Mouse (Mus musculus): Measurements from ENCODE around the gene Gusb. TPM values are rescaled to one million over a fixed set of nuclear protein-coding genes. Genes with fewer than 3 reads are reported as not detected.

Gusb gene
- polyA plus RNA-seq (2015; fragmentation: Illumina TruSeq; extraction: RNeasy Lipid Tissue Mini Kit (QIAGEN cat#74804); ENCODE audit: insufficient read depth, low replicate concordance), result 91.2 TPM

DNA sequence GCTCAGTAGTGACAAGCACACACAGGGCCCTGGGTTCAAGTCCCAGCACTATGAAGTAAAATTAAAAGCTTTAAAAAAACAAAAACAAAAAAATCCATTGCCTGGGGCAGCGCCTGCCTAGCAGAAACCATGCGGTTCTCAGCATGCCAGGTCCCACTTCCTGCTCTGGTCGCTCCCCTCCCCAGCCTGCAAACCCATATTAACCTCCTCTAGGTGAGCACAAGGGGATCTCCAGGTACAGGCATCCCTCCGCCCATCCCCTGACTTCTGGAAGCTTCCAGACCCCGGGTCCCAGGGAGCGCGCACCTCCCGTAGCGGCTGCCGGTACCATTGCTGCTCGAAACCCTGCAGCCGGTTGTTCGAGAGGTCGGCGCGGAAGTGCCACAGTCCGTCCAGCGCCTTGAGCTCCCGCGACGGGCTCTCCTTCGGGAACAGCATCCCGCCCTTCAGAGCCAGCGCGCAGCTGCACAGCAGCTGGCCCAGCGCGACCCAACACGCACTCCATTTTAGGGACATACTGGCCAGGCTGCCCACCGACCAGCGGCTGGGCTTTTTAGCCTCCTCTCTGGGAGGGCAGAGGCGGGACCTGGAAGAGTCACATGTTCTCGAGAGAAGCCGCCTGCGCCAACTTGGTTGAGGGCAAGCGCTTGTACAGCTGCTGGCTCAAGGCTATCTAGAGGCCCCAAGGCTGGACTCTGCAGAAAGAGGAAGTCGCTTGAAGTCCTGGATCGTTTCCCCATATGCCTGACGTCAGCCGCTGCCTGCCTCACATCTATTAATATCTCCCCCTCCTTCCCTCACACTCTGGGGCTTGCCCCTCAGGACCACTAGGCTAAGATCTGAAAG lies at the start of gene Gusb:
Gene Gusb, minus strand, starts transcription at position 749 of the 846 bp plus-strand sequence.

GRCm38 (mm10) chr5:130029142-130029897 lies 26.5 kb upstream of the Gusb start, which contains the start of the genes Asl and Crcp:
TSS of gene Asl (minus strand) at chr5:130029247.
TSS of gene Crcp (plus strand) at chr5:130029290.

GRCm38 (mm10) chr5:129941495-129942045 lies 61.3 kb downstream of the Gusb start, which contains the start of gene Vkorc1l1:
TSS of gene Vkorc1l1 (plus strand) at chr5:129941970.

Other genes starting within 250 kb of the Gusb start
- gene Psph, start 215.6 kb downstream of the Gusb start, polyA plus RNA-seq (2015; fragmentation: Illumina TruSeq; extraction: RNeasy Lipid Tissue Mini Kit (QIAGEN cat#74804); ENCODE audit: insufficient read depth, low replicate concordance), result 10.8 TPM
- gene Sumf2, start 156.1 kb downstream of the Gusb start, polyA plus RNA-seq (2015; fragmentation: Illumina TruSeq; extraction: RNeasy Lipid Tissue Mini Kit (QIAGEN cat#74804); ENCODE audit: insufficient read depth, low replicate concordance), result 8.8 TPM
- gene Chchd2, start 115.6 kb downstream of the Gusb start, polyA plus RNA-seq (2015; fragmentation: Illumina TruSeq; extraction: RNeasy Lipid Tissue Mini Kit (QIAGEN cat#74804); ENCODE audit: insufficient read depth, low replicate concordance), result 196 TPM
- gene Zbed5, start 107.3 kb downstream of the Gusb start, polyA plus RNA-seq (2015; fragmentation: Illumina TruSeq; extraction: RNeasy Lipid Tissue Mini Kit (QIAGEN cat#74804); ENCODE audit: insufficient read depth, low replicate concordance), result 2.1 TPM
- 0.26 TPM for gene Phkg1, start 104.5 kb downstream of the Gusb start, polyA plus RNA-seq (2015; fragmentation: Illumina TruSeq; extraction: RNeasy Lipid Tissue Mini Kit (QIAGEN cat#74804); ENCODE audit: insufficient read depth, low replicate concordance)
- gene Nupr1l, start 94.5 kb downstream of the Gusb start, polyA plus RNA-seq (2015; fragmentation: Illumina TruSeq; extraction: RNeasy Lipid Tissue Mini Kit (QIAGEN cat#74804); ENCODE audit: insufficient read depth, low replicate concordance), result 3.7 TPM
- 36.4 TPM for gene Vkorc1l1, start 61.1 kb downstream of the Gusb start, polyA plus RNA-seq (2015; fragmentation: Illumina TruSeq; extraction: RNeasy Lipid Tissue Mini Kit (QIAGEN cat#74804); ENCODE audit: insufficient read depth, low replicate concordance)
- 8.8 TPM for gene Asl, start 26.2 kb upstream of the Gusb start, polyA plus RNA-seq (2015; fragmentation: Illumina TruSeq; extraction: RNeasy Lipid Tissue Mini Kit (QIAGEN cat#74804); ENCODE audit: insufficient read depth, low replicate concordance)
- 34.2 TPM for gene Crcp, start 26.2 kb upstream of the Gusb start, polyA plus RNA-seq (2015; fragmentation: Illumina TruSeq; extraction: RNeasy Lipid Tissue Mini Kit (QIAGEN cat#74804); ENCODE audit: insufficient read depth, low replicate concordance)
- 40.1 TPM for gene Tpst1, start 70.3 kb upstream of the Gusb start, polyA plus RNA-seq (2015; fragmentation: Illumina TruSeq; extraction: RNeasy Lipid Tissue Mini Kit (QIAGEN cat#74804); ENCODE audit: insufficient read depth, low replicate concordance)
- gene Kctd7, start 141.8 kb upstream of the Gusb start, polyA plus RNA-seq (2015; fragmentation: Illumina TruSeq; extraction: RNeasy Lipid Tissue Mini Kit (QIAGEN cat#74804); ENCODE audit: insufficient read depth, low replicate concordance), result 3.0 TPM
- gene Rabgef1, start 168.7 kb upstream of the Gusb start, polyA plus RNA-seq (2015; fragmentation: Illumina TruSeq; extraction: RNeasy Lipid Tissue Mini Kit (QIAGEN cat#74804); ENCODE audit: insufficient read depth, low replicate concordance), result 35.6 TPM
- 38.5 TPM for gene Tmem248, start 214.0 kb upstream of the Gusb start, polyA plus RNA-seq (2015; fragmentation: Illumina TruSeq; extraction: RNeasy Lipid Tissue Mini Kit (QIAGEN cat#74804); ENCODE audit: insufficient read depth, low replicate concordance)